Mouse (Mus musculus): Measurements from ENCODE around the gene Sphk2. TPM values are rescaled to one million over a fixed set of nuclear protein-coding genes. Genes with fewer than 3 reads are reported as not detected.

The Sphk2 gene
- polyA plus RNA-seq, 1 experiment from 2014 or later, result 45.5 TPM

- Histone ChIP-seq H3K4me1 (peaks cover 35% of the 10 kb centered on the region), H3K27me3 (ENCODE audit: low read depth, poor library complexity, severe bottlenecking) (no peaks in the 10 kb centered on the region), H3K27ac (peak overlapping the region; percentile 19; the same call in 1 of the 2 replicates), H3K36me3 (peaks cover 82% of the 10 kb centered on the region), H3K9me3 (replicated peaks) (no peaks in the 10 kb centered on the region), H3K4me3 (peak overlapping the region; percentile 10; the same call in 1 of the 2 replicates)
- DNase-seq (ENCODE audit: low spot score), result no peak
- 66% methylated on average over 13 of the region's 13 CpGs for WGBS
Measured at GRCm38 (mm10) chr7:45721642-45722347, 4.0 kb upstream of the Sphk2 start.

DNA sequence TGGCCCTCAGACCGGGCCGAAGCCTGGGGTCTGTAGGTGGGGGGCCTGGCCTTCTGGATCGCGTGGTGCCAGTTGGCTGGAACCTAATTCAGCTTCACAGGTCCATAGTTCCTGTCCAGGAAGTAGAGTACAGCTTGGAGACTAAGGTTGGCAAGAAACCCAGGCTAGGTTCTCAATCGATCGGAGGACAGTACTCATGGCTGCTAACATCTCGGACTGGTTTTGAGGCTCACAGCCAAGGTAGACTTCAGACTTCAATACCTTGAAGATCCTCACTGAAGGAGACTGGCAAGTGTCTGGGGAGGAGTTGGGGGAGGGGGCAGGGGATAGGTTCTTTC, 3.4 kb upstream of the Sphk2 start:
- Histone ChIP-seq H3K36me3 (peaks cover 76% of the 10 kb centered on the region), H3K4me3 (no peak overlapping the region)

DNA sequence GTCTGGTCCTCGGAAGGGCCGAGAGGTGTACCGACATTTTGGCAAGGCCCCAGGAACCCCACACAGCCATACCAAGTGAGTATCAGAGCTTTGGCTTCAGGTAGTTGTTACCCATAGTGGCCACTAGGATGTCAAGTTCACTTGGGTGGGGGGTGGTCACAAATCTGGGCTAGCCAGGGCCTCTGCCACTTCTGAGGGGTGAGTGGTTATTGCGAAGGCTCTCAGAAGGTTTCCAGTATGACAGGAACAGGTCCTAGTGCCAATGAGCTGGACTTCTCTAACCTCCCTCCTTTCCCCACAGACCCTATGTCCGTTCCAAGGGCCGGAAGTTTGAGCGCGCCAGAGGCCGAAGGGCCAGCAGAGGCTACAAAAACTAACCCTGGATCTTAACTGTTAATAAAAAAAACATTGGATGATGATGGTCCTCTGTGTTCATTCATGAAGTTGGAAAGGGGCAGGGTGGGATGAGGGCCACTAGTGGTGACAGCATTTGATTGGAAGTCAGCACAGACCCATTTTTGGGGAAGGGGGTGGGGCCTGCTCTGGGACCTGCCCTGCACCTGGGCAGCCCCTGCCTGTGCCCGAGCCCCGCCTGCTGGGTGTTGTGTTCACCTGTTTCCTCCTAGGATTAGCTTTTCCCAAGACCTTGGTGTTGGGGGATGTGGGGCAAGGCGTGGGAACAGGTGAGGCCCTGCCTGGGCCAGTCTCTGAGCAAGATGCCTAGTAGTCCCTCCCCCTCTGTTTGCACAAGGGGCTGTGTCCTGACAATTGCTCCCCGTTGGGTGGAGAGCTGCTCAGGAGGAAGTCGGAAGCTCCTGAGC, 2.8 kb upstream of the Sphk2 start, which contains the start of gene Fam83e:
Gene Fam83e (plus strand): TSS at position 800 of the 821 bp plus-strand sequence.
- no peaks in the 10 kb centered on the region for H3K9me3 ChIP-seq (replicated peaks)
- H3K27me3 ChIP-seq (ENCODE audit: low read depth, poor library complexity, severe bottlenecking), result no peaks in the 10 kb centered on the region
- peak within 1 kb of the TSS; percentile 74; the same call in 1 of the 2 replicates for H3K4me3 ChIP-seq
- 84% methylated on average over 14 of the region's 14 CpGs for WGBS
- H3K4me1 ChIP-seq, result peaks cover 46% of the 10 kb centered on the region
- peaks cover 70% of the 10 kb centered on the region for H3K36me3 ChIP-seq
- DNase-seq (ENCODE audit: low spot score), result no peak
- H3K27ac ChIP-seq, result peak within 1 kb of the TSS; percentile 19; the same call in 1 of the 2 replicates

More for the DNA sequence above, 3.4 kb upstream of the Sphk2 start:
- H3K9me3 ChIP-seq (replicated peaks), result no peaks in the 10 kb centered on the region
- no peak overlapping the region for H3K27ac ChIP-seq
- WGBS, result 82% methylated on average over 7 of the region's 7 CpGs
- no peak for DNase-seq (ENCODE audit: low spot score)
- H3K4me1 ChIP-seq, result peaks cover 41% of the 10 kb centered on the region
- no peaks in the 10 kb centered on the region for H3K27me3 ChIP-seq (ENCODE audit: low read depth, poor library complexity, severe bottlenecking)

DNA sequence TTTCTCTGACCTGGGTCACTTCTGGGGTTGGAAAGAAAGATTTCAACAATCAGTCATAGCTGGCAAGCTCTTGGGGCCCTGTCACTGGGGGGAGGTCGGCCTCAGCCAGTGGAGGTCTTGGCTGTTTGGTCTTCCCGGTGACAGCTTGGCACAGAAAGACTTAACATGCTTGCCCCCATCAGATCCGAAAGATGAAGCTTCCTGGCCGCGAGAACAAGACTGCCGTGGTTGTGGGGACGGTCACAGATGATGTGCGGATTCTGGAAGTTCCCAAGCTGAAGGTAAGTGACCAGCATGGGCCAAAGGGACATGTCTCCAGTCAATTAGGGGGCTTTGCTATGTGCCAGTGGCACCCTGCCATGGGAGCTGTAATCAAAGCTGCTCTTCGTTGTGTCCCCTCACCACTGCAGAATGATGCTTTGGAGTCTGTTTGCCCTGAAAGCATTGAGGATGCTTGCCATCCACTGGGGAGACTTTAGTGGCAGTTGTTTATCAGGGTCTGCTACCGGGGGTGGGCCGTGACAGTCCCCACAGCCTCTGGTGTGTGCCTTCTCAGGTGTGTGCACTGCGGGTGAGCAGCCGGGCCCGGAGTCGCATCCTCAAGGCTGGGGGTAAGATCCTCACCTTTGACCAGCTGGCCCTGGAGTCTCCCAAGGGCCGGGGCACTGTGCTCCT, 2.1 kb upstream of the Sphk2 start:
- DNase-seq (ENCODE audit: low spot score), result no peak
- H3K4me1 ChIP-seq, result peaks cover 54% of the 10 kb centered on the region
- H3K4me3 ChIP-seq, result peak overlapping the region; percentile 74
- 93% methylated on average over 16 of the region's 16 CpGs for WGBS
- H3K27me3 ChIP-seq (ENCODE audit: low read depth, poor library complexity, severe bottlenecking), result no peaks in the 10 kb centered on the region
- no peak overlapping the region for H3K27ac ChIP-seq
- peaks cover 62% of the 10 kb centered on the region for H3K36me3 ChIP-seq
- H3K9me3 ChIP-seq (replicated peaks), result no peaks in the 10 kb centered on the region

- H3K9me3 ChIP-seq (replicated peaks), result no peaks in the 10 kb centered on the region
- peak overlapping the region; percentile 94 for H3K27ac ChIP-seq
- WGBS, result 82% methylated on average over 10 of the region's 10 CpGs
- no peaks in the 10 kb centered on the region for H3K27me3 ChIP-seq (ENCODE audit: low read depth, poor library complexity, severe bottlenecking)
- DNase-seq (ENCODE audit: low spot score), result no peak
- peak overlapping the region; percentile 74 for H3K4me3 ChIP-seq
- peaks cover 55% of the 10 kb centered on the region for H3K36me3 ChIP-seq
- H3K4me1 ChIP-seq, result peaks cover 61% of the 10 kb centered on the region
Measured at GRCm38 (mm10) chr7:45719180-45719579, 1.4 kb upstream of the Sphk2 start.

DNA sequence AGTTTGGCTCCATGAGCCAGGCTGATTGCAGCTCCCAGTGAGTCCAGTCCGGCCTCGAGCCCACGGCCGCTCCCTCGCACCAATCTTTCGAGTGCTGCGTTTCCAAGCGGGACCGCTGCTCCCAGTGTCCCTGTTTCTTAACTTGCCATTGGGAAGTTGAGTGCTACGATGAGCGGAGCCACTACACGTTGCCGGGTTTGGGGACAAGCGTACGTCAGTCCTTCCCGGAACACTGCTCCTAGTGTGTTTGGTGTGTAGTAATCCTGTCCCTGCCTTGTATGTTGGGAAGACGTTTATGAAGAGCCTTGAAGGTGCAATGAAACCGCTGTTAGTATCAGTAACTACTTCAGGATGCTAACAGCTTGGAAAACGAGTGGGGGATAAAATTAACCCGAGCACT, 529 bp upstream of the Sphk2 start:
- no peaks in the 10 kb centered on the region for H3K9me3 ChIP-seq (replicated peaks)
- under 1% methylated on average over 20 of the region's 20 CpGs for WGBS
- H3K27me3 ChIP-seq (ENCODE audit: low read depth, poor library complexity, severe bottlenecking), result no peaks in the 10 kb centered on the region
- peak overlapping the region; percentile 94 for H3K27ac ChIP-seq
- peaks cover 51% of the 10 kb centered on the region for H3K36me3 ChIP-seq
- peaks cover 65% of the 10 kb centered on the region for H3K4me1 ChIP-seq
- H3K4me3 ChIP-seq, result peak overlapping the region; percentile 74
- no peak for DNase-seq (ENCODE audit: low spot score)

- Histone ChIP-seq H3K9me3 (replicated peaks) (no peaks in the 10 kb centered on the region), H3K27ac (peak overlapping the region; percentile 94), H3K4me1 (peaks cover 63% of the 10 kb centered on the region), H3K36me3 (peaks cover 51% of the 10 kb centered on the region), H3K27me3 (ENCODE audit: low read depth, poor library complexity, severe bottlenecking) (no peaks in the 10 kb centered on the region), H3K4me3 (peak overlapping the region; percentile 74)
- whole genome bisulfite sequencing, result 12% methylated on average over 31 of the region's 31 CpGs
- DNase-seq (ENCODE audit: low spot score), result no peak
Measured at GRCm38 (mm10) chr7:45716952-45717917, 567 bp downstream of the Sphk2 start.

DNA sequence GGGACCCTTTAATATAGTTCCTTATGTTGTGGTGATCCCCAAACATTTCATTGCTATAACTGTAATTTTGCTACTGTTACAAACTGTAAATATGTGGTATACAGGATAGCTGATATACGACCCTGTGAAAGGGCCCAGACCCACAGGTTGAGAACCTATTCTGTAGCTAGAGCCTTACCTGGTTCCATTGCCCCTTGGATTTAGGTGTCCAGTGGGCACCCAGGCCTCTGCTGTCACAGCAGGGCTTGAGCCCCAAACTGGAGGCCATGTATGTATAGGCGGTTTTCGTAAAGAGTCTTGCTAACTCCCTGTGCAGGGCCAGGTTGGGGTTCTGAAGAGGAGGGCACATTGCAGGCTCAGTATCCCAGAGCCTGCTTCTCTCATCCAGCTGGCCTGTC, 1.3 kb downstream of the Sphk2 start:
- peaks cover 51% of the 10 kb centered on the region for H3K36me3 ChIP-seq
- no peaks in the 10 kb centered on the region for H3K27me3 ChIP-seq (ENCODE audit: low read depth, poor library complexity, severe bottlenecking)
- WGBS, result 96% methylated on average over 3 of the region's 3 CpGs
- no peaks in the 10 kb centered on the region for H3K9me3 ChIP-seq (replicated peaks)
- peak overlapping the region; percentile 74 for H3K4me3 ChIP-seq
- no peak for DNase-seq (ENCODE audit: low spot score)
- H3K4me1 ChIP-seq, result peaks cover 57% of the 10 kb centered on the region
- H3K27ac ChIP-seq, result peak overlapping the region; percentile 94; the same call in 1 of the 2 replicates

GRCm38 (mm10) chr7:45715741-45716459, 1.9 kb downstream of the Sphk2 start:
- H3K27me3 ChIP-seq (ENCODE audit: low read depth, poor library complexity, severe bottlenecking), result no peaks in the 10 kb centered on the region
- no peak for DNase-seq (ENCODE audit: low spot score)
- WGBS, result 85% methylated on average over 19 of the region's 19 CpGs
- H3K9me3 ChIP-seq (replicated peaks), result no peaks in the 10 kb centered on the region
- peak overlapping the region; percentile 77 for H3K27ac ChIP-seq
- peaks cover 55% of the 10 kb centered on the region for H3K4me1 ChIP-seq
- peaks cover 51% of the 10 kb centered on the region for H3K36me3 ChIP-seq
- peak overlapping the region; percentile 74 for H3K4me3 ChIP-seq

DNA sequence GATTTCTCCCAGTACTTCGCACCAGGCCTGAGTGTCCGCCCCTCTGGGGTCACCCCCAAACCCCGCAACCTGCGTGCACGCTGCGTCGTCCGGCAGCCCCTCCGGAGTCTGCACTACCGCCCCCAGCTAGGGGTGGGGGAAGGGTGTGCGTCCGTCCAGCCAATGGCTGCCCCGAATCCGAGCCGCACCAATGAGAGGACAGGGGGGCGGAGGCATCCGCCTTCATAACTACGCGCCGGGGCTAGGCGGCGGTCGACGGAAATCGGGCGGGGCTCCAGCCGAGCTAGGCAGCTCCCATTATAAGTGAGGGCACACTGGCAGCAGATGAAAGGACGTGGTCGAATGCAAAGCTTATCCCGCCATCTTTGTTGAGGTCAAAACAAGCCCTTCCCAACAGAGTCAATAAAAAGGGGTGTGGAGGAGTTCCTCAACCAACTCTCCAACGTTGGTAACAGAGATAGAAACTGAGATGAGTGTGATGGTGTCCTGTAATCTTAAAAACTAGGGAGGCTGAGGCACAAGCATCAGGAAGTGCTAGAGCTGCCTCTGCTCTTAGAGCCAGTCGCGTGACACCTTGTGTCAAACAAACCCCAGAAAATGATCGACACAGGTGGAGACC, 2.6 kb downstream of the Sphk2 start, which contains the start of gene Rpl18:
Gene Rpl18 (plus strand): TSS at position 368 of the 619 bp plus-strand sequence.
- peaks cover 49% of the 10 kb centered on the region for H3K4me1 ChIP-seq

GRCm38 (mm10) chr7:45714630-45715089, 3.1 kb downstream of the Sphk2 start:
- Histone ChIP-seq H3K27ac (peak overlapping the region; percentile 77), H3K9me3 (replicated peaks) (no peaks in the 10 kb centered on the region), H3K4me1 (peaks cover 46% of the 10 kb centered on the region), H3K4me3 (peak overlapping the region; percentile 74), H3K36me3 (peaks cover 51% of the 10 kb centered on the region), H3K27me3 (ENCODE audit: low read depth, poor library complexity, severe bottlenecking) (no peaks in the 10 kb centered on the region)
- WGBS, result 9% methylated on average over 14 of the region's 14 CpGs
- no peak for DNase-seq (ENCODE audit: low spot score)

More for the DNA sequence above, 2.6 kb downstream of the Sphk2 start, which contains the start of gene Rpl18:
- DNase-seq (ENCODE audit: low spot score), result peak; percentile 95
- Histone ChIP-seq H3K27ac (peak within 1 kb of the TSS; percentile 77), H3K36me3 (peaks cover 51% of the 10 kb centered on the region), H3K4me3 (peak within 1 kb of the TSS; percentile 74), H3K27me3 (ENCODE audit: low read depth, poor library complexity, severe bottlenecking) (no peaks in the 10 kb centered on the region), H3K9me3 (replicated peaks) (no peaks in the 10 kb centered on the region)
- 8% methylated on average over 34 of the region's 34 CpGs for WGBS

All from limb, embryonic 10.5 days (tissue).